Mouse (Mus musculus) ES-Bruce4 (cell line): ENCODE measurements around the gene Pyroxd1.

Experiments
- CTCF ChIP-seq: IDR thresholded peaks from one replicate; pipeline ENCODE4 v1.8.1; 2011; ENCODE audit warnings: low read depth, low read length
- EP300 ChIP-seq: IDR thresholded peaks from 2 replicates; pipeline ENCODE4 v1.6.1; 2011; ENCODE audit warnings: low read depth, low read length; ENCODE audit not compliant: insufficient read depth
- POLR2A ChIP-seq: IDR thresholded peaks from one replicate; pipeline ENCODE4 v1.8.1; 2011; ENCODE audit warnings: low read length; ENCODE audit not compliant: insufficient read depth

- TF ChIP-seq EP300, result no peak
- TF ChIP-seq CTCF, result no peak
- TF ChIP-seq POLR2A, result no peak
Measured at GRCm38 (mm10) chr6:142381615-142382014, 36.2 kb downstream of the Pyroxd1 start.
